Mouse (Mus musculus): ENCODE measurements at regions not wholly inside any gene's neighbourhood (a gene's known extent, or its start where the extent isn't known, plus 50 kb on each side); places are given as distances from the start of the nearest gene placed in this dataset.

GRCm38 (mm10) chr2:77358176-77358575 is 77.8 kb upstream of the Sestd1 start:
- TF ChIP-seq FOSL1 (IDR thresholded peaks at IDR 0.05; ENCODE audit: insufficient read depth, low read length, poor library complexity, severe bottlenecking) = no peak
- no peak for TF ChIP-seq CTCF (IDR thresholded peaks at IDR 0.05; ENCODE audit: control insufficient read depth, insufficient read depth, insufficient read length)
- no peak for TF ChIP-seq CEBPB (IDR thresholded peaks at IDR 0.05; ENCODE audit: low read depth)
- no peak for TF ChIP-seq USF1 (IDR thresholded peaks at IDR 0.05; ENCODE audit: low read depth)
- no peak for TF ChIP-seq MAX (IDR thresholded peaks at IDR 0.05)
- no peak for TF ChIP-seq MYOD1 (IDR thresholded peaks at IDR 0.05; ENCODE audit: control insufficient read depth, insufficient read length, low read depth)
- TF ChIP-seq MYOG (IDR thresholded peaks at IDR 0.05; ENCODE audit: control insufficient read depth, extremely low read depth, insufficient read length) = no peak
- no peaks in the 10 kb centered on the region for H3K79me2 ChIP-seq (ENCODE audit: control insufficient read depth, insufficient read depth)
- H3K27me3 ChIP-seq (ENCODE audit: control insufficient read depth, insufficient read depth, insufficient read length) = no peaks in the 10 kb centered on the region
- H3ac ChIP-seq (ENCODE audit: control insufficient read depth, insufficient read length, low read depth) = no peak overlapping the region
- no peaks in the 10 kb centered on the region for H3K36me3 ChIP-seq (ENCODE audit: control insufficient read depth, insufficient read depth)
- no peak overlapping the region for H3K4me3 ChIP-seq (ENCODE audit: insufficient read depth, poor library complexity, severe bottlenecking)
- H3K79me3 ChIP-seq (ENCODE audit: low read depth) = no peaks in the 10 kb centered on the region

DNA sequence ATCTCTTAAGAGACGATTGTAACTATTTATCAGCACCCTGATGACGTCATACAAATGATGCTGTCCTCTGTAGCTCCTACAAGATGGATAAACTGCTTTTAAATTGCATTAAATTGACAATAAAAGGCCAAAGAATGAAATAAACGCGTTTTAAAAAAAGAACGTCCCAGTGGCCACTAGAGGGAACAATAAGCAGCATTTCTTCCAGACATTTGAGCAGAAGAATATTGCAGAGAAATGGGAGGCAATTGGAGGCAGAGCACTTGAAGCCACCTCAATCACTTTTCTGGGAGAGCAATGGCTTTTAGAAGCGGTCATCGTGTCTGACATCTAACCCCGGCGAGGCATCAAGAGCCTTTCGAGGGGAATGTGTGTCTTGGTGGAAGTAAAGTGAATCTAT is 76.4 kb upstream of the Sestd1 start:
- Histone ChIP-seq H3K79me2 (ENCODE audit: control insufficient read depth, insufficient read depth) (no peaks in the 10 kb centered on the region), H3ac (ENCODE audit: control insufficient read depth, insufficient read length, low read depth) (no peak overlapping the region), H3K27me3 (ENCODE audit: control insufficient read depth, insufficient read depth, insufficient read length) (no peaks in the 10 kb centered on the region), H3K36me3 (ENCODE audit: control insufficient read depth, insufficient read depth) (no peaks in the 10 kb centered on the region), H3K4me3 (ENCODE audit: insufficient read depth, poor library complexity, severe bottlenecking) (no peak overlapping the region), H3K79me3 (ENCODE audit: low read depth) (no peaks in the 10 kb centered on the region)
- TF ChIP-seq MAX (IDR thresholded peaks at IDR 0.05) (no peak), FOSL1 (IDR thresholded peaks at IDR 0.05; ENCODE audit: insufficient read depth, low read length, poor library complexity, severe bottlenecking) (no peak)

- no peak overlapping the region for H3K4me3 ChIP-seq (ENCODE audit: insufficient read depth, poor library complexity, severe bottlenecking)
- no peak overlapping the region for H3ac ChIP-seq (ENCODE audit: control insufficient read depth, insufficient read length, low read depth)
- H3K79me2 ChIP-seq (ENCODE audit: control insufficient read depth, insufficient read depth) = no peaks in the 10 kb centered on the region
- H3K27me3 ChIP-seq (ENCODE audit: control insufficient read depth, insufficient read depth, insufficient read length) = no peaks in the 10 kb centered on the region
- TF ChIP-seq CTCF (IDR thresholded peaks at IDR 0.05; ENCODE audit: control insufficient read depth, insufficient read depth, insufficient read length) (no peak), MAX (IDR thresholded peaks at IDR 0.05) (no peak), USF1 (IDR thresholded peaks at IDR 0.05; ENCODE audit: low read depth) (no peak), MYOG (IDR thresholded peaks at IDR 0.05; ENCODE audit: control insufficient read depth, extremely low read depth, insufficient read length) (no peak), FOSL1 (IDR thresholded peaks at IDR 0.05; ENCODE audit: insufficient read depth, low read length, poor library complexity, severe bottlenecking) (no peak), CEBPB (IDR thresholded peaks at IDR 0.05; ENCODE audit: low read depth) (no peak), MYOD1 (IDR thresholded peaks at IDR 0.05; ENCODE audit: control insufficient read depth, insufficient read length, low read depth) (no peak)
- H3K36me3 ChIP-seq (ENCODE audit: control insufficient read depth, insufficient read depth) = no peaks in the 10 kb centered on the region
- H3K79me3 ChIP-seq (ENCODE audit: low read depth) = no peaks in the 10 kb centered on the region
These were observed 71.7 kb upstream of the Sestd1 start for GRCm38 (mm10) chr2:77351987-77352628.

DNA sequence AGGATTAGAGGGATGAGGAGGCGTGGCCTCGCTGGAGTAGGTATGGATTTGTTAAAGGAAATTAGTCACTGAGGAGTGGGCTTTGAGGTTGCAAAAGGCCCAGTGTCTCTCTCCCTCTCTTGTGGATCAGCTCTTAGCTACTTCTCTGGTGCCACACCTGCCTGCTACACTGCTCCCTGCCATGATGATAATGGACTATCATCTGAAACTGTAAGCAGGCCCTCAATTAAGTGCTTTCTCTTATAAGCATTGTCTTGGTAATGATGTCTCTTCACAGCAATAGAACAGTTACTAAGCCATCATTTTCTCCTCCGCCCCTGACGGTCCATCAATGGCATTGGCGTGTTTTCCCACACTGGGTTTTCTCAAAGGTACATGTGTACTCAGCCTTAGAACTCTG is 66.6 kb upstream of the Sestd1 start:
- Histone ChIP-seq H3K79me2 (ENCODE audit: control insufficient read depth, insufficient read depth) (no peaks in the 10 kb centered on the region), H3K27me3 (ENCODE audit: control insufficient read depth, insufficient read depth, insufficient read length) (no peaks in the 10 kb centered on the region), H3K4me3 (ENCODE audit: insufficient read depth, poor library complexity, severe bottlenecking) (no peak overlapping the region), H3K79me3 (ENCODE audit: low read depth) (no peaks in the 10 kb centered on the region), H3K36me3 (ENCODE audit: control insufficient read depth, insufficient read depth) (no peaks in the 10 kb centered on the region), H3ac (ENCODE audit: control insufficient read depth, insufficient read length, low read depth) (no peak overlapping the region)
- TF ChIP-seq USF1 (IDR thresholded peaks at IDR 0.05; ENCODE audit: low read depth) = no peak
- TF ChIP-seq MYOG (IDR thresholded peaks at IDR 0.05; ENCODE audit: control insufficient read depth, extremely low read depth, insufficient read length) = no peak
- TF ChIP-seq FOSL1 (IDR thresholded peaks at IDR 0.05; ENCODE audit: insufficient read depth, low read length, poor library complexity, severe bottlenecking) = no peak
- TF ChIP-seq MAX (IDR thresholded peaks at IDR 0.05) = no peak
- no peak for TF ChIP-seq MYOD1 (IDR thresholded peaks at IDR 0.05; ENCODE audit: control insufficient read depth, insufficient read length, low read depth)
- TF ChIP-seq CTCF (IDR thresholded peaks at IDR 0.05; ENCODE audit: control insufficient read depth, insufficient read depth, insufficient read length) = no peak
- TF ChIP-seq CEBPB (IDR thresholded peaks at IDR 0.05; ENCODE audit: low read depth) = no peak

DNA sequence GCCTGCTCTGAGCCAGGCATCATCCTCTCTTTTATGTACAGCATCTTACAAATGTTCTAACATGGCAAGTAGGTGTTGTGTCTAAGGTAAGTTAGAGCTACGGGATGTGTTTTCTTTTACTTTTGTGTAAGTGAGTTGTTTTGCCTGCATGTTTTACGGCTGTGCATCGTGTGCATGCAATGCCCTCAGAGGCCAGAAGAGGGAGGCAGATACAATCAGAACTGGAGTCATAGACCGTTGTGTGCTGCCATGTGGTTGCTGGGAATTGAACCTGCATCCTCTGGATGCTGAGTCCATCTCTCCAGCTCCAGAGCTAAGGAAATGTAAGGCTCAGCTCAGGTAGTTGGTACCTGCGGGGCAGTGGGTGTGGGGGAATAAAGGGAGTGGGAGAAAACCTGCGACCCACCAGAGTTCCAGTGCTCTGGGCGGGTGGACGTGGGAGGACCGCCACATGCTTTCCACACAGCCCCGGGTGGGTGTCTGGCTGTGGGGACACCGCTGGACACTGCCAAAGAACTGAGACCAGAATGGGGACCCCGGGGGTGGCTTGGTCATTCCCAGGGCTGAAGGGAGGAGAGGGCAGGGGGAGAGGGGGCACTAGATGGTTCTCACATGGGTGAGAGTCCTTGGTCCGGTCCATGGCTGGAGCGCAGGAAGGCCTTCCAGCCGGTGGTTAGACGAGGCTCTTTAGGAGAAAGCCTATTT is 63.5 kb upstream of the Sestd1 start:
- no peaks in the 10 kb centered on the region for H3K79me2 ChIP-seq (ENCODE audit: control insufficient read depth, insufficient read depth)
- TF ChIP-seq MYOD1 (IDR thresholded peaks at IDR 0.05; ENCODE audit: control insufficient read depth, insufficient read length, low read depth) (no peak), CTCF (IDR thresholded peaks at IDR 0.05; ENCODE audit: control insufficient read depth, insufficient read depth, insufficient read length) (peak; percentile 17), MYOG (IDR thresholded peaks at IDR 0.05; ENCODE audit: control insufficient read depth, extremely low read depth, insufficient read length) (no peak)
- H3K79me3 ChIP-seq (ENCODE audit: low read depth) = no peaks in the 10 kb centered on the region
- no peak overlapping the region for H3K4me3 ChIP-seq (ENCODE audit: insufficient read depth, poor library complexity, severe bottlenecking)
- no peak overlapping the region for H3ac ChIP-seq (ENCODE audit: control insufficient read depth, insufficient read length, low read depth)
- no peaks in the 10 kb centered on the region for H3K27me3 ChIP-seq (ENCODE audit: control insufficient read depth, insufficient read depth, insufficient read length)
- H3K36me3 ChIP-seq (ENCODE audit: control insufficient read depth, insufficient read depth) = no peaks in the 10 kb centered on the region

- H3K27me3 ChIP-seq (ENCODE audit: control insufficient read depth, insufficient read depth, insufficient read length) = no peaks in the 10 kb centered on the region
- H3K36me3 ChIP-seq (ENCODE audit: control insufficient read depth, insufficient read depth) = no peaks in the 10 kb centered on the region
- no peaks in the 10 kb centered on the region for H3K79me3 ChIP-seq (ENCODE audit: low read depth)
- no peak for TF ChIP-seq USF1 (IDR thresholded peaks at IDR 0.05; ENCODE audit: low read depth)
- no peak for TF ChIP-seq FOSL1 (IDR thresholded peaks at IDR 0.05; ENCODE audit: insufficient read depth, low read length, poor library complexity, severe bottlenecking)
- no peak for TF ChIP-seq MYOD1 (IDR thresholded peaks at IDR 0.05; ENCODE audit: control insufficient read depth, insufficient read length, low read depth)
- TF ChIP-seq MAX (IDR thresholded peaks at IDR 0.05) = no peak
- TF ChIP-seq MYOG (IDR thresholded peaks at IDR 0.05; ENCODE audit: control insufficient read depth, extremely low read depth, insufficient read length) = no peak
- no peak overlapping the region for H3ac ChIP-seq (ENCODE audit: control insufficient read depth, insufficient read length, low read depth)
- no peaks in the 10 kb centered on the region for H3K79me2 ChIP-seq (ENCODE audit: control insufficient read depth, insufficient read depth)
- no peak overlapping the region for H3K4me3 ChIP-seq (ENCODE audit: insufficient read depth, poor library complexity, severe bottlenecking)
These were observed 62.0 kb upstream of the Sestd1 start for GRCm38 (mm10) chr2:77342416-77342815.

Data from C2C12 (cell line).